Mouse (Mus musculus) urinary bladder, postnatal 10 days (tissue): ENCODE measurements around the gene Rpap2.

Experiments
- DNase-seq: peaks from one replicate; pipeline ENCODE4 v3.0.0; 2022; ENCODE audit warnings: low spot score

The Rpap2 gene

GRCm38 (mm10) chr5:107687592-107688498, 90.7 kb downstream of the Rpap2 start:
- DNase-seq: no peak

DNA sequence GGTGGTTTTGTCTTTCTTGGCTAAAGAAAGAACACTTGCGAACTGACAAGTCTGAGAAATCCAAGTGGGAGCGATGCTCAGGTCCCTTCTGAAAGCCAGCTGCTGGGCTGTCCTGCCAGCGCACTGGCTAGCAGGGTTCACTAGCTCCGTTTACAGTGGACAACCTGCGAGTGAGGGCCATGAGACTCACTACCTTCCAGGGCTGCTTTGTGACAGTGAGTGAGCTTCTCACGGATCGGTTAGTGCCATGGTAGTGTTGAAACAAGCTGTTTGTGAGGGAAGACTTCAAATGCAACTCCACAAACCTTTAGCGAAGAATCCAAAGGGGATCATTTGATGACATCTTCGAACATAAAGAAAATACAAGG, 91.3 kb downstream of the Rpap2 start:
- no peak for DNase-seq

GRCm38 (mm10) chr5:107695019-107695418, 97.8 kb downstream of the Rpap2 start:
- no peak for DNase-seq

- DNase-seq: no peak
Observed at GRCm38 (mm10) chr5:107698888-107699287, 101.7 kb downstream of the Rpap2 start.

DNA sequence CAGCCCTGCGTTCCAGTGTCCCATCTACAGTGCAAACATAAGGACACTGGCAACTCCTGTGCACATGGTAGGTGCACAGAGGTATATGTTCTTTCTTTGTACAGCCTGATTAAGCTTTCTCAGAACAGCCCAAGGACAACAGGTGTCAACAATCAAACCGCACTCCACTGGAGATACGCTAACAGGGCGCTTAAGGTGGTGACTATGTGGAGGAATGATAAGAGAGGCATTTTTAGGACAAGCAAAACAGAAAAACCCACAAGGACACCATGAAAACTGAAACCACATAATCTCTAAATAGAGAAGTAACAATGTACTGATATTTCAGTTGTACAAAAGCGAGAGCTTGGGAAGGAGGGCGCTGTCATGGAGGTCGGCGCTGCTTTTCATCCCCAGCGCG, 103.7 kb downstream of the Rpap2 start:
- no peak for DNase-seq

- DNase-seq: no peak
Observed at GRCm38 (mm10) chr5:107701658-107702057, 104.5 kb downstream of the Rpap2 start.

DNA sequence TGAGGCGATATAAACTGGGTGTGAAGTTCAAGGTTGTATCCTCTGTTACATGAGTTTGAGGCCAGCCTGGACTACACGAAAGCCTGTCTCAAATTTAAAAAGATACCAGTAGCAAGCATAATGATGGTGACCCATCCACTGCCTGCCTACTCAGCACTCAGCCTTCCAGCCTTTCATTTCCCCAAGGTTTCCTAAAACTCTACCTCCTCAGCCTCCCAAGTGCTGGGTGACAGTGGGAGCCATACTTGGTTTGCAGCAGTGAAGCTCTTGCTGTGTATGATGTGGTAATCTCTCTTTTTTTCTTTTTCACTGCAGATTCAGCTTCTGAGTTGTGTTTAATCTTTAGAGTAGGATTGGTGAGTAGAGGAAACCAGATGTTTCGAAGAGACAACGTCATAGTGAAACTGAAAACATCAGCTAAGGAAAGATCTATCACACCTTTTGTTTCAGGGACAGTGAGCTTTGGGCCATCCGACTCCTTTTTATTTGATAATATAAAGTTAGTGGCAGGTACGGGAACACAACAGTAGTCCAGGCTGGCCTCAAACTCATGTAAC, 106.1 kb downstream of the Rpap2 start:
- DNase-seq: no peak

DNA sequence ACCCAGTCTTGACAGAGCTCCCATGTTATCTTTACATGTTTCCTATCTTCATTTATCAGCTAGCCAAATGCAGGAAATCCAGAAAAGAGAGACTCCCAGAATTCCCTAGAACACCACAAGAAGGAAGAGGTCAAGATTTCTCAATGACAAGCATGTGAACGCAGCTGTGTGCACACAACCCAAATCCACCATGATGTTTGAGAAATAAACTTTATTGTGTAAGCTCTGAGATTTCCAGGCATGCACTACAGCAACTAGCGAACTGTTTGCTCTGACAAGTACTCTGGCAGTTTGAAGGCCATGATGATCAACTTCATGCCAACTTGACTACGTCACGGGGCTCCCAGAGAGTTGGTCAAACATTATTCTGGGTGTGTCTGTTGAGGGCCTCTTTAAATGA, 108.6 kb downstream of the Rpap2 start:
- DNase-seq: no peak

GRCm38 (mm10) chr5:107706262-107706661, 109.1 kb downstream of the Rpap2 start:
- DNase-seq: no peak

- DNase-seq: no peak
Observed at GRCm38 (mm10) chr5:107708124-107708797, 111.1 kb downstream of the Rpap2 start.
